Mouse (Mus musculus): ENCODE results near the gene Herc1. TPM values are rescaled to one million over a fixed set of nuclear protein-coding genes. Genes with fewer than 3 reads are reported as not detected.

Gene Herc1
- polyA plus RNA-seq, 1 experiment: 9.9 TPM

GRCm38 (mm10) chr9:66347405-66348035 lies 2.7 kb upstream of the Herc1 start:
- TF ChIP-seq SRF (IDR thresholded peaks at IDR 0.05; ENCODE audit: control insufficient read depth, insufficient read length, low read depth) (no peak), REST (IDR thresholded peaks at IDR 0.05; ENCODE audit: insufficient read depth, insufficient read length) (no peak), POLR2A (IDR thresholded peaks at IDR 0.05; ENCODE audit: insufficient read length, low read depth) (no peak), USF1 (IDR thresholded peaks at IDR 0.05; ENCODE audit: low read depth) (no peak), POLR2AphosphoS2 (IDR thresholded peaks at IDR 0.05; ENCODE audit: insufficient read length, low read depth) (no peak), E2F4 (IDR thresholded peaks at IDR 0.05; ENCODE audit: insufficient read depth) (no peak), CEBPB (IDR thresholded peaks at IDR 0.05; ENCODE audit: insufficient read depth, poor library complexity, severe bottlenecking) (no peak), MYOG (IDR thresholded peaks at IDR 0.05; ENCODE audit: control insufficient read depth in 1 of 3, insufficient read depth in 1 of 3, insufficient read length in 2 of 3, low read depth in 2 of 3) (no peak), MYOD1 (IDR thresholded peaks at IDR 0.05; ENCODE audit: control insufficient read depth in 1 of 3, insufficient read length in 2 of 3, low read depth in 2 of 3) (no peak), MAX (IDR thresholded peaks at IDR 0.05; ENCODE audit: low read depth) (no peak), TCF3 (IDR thresholded peaks at IDR 0.05; ENCODE audit: insufficient read length, low read depth) (no peak), TCF12 (IDR thresholded peaks at IDR 0.05; ENCODE audit: insufficient read depth, poor library complexity, severe bottlenecking) (no peak)
- Histone ChIP-seq H3ac (ENCODE audit: control insufficient read depth, insufficient read length) (no peak overlapping the region), H3K27me3 (ENCODE audit: control insufficient read depth, insufficient read depth, insufficient read length) (no peaks in the 10 kb centered on the region), H3K4me2 (ENCODE audit: low read depth) (peak overlapping the region; percentile 5), H3K36me3 (ENCODE audit: control insufficient read depth, insufficient read depth) (no peaks in the 10 kb centered on the region), H3K4me3 (no peak overlapping the region), H3K79me2 (ENCODE audit: control insufficient read depth, insufficient read depth) (peaks cover 19% of the 10 kb centered on the region)

- TF ChIP-seq SRF (IDR thresholded peaks at IDR 0.05; ENCODE audit: control insufficient read depth, insufficient read length, low read depth) (no peak), MYOD1 (IDR thresholded peaks at IDR 0.05; ENCODE audit: control insufficient read depth in 1 of 3, insufficient read length in 2 of 3, low read depth in 2 of 3) (no peak), TCF12 (IDR thresholded peaks at IDR 0.05; ENCODE audit: insufficient read depth, poor library complexity, severe bottlenecking) (no peak), POLR2AphosphoS2 (IDR thresholded peaks at IDR 0.05; ENCODE audit: insufficient read length, low read depth) (no peak), REST (IDR thresholded peaks at IDR 0.05; ENCODE audit: insufficient read depth, insufficient read length) (no peak), TCF3 (IDR thresholded peaks at IDR 0.05; ENCODE audit: insufficient read length, low read depth) (no peak), POLR2A (IDR thresholded peaks at IDR 0.05; ENCODE audit: insufficient read length, low read depth) (no peak), MYOG (IDR thresholded peaks at IDR 0.05; ENCODE audit: control insufficient read depth in 1 of 3, insufficient read depth in 1 of 3, insufficient read length in 2 of 3, low read depth in 2 of 3) (no peak), E2F4 (IDR thresholded peaks at IDR 0.05; ENCODE audit: insufficient read depth) (no peak), MAX (IDR thresholded peaks at IDR 0.05; ENCODE audit: low read depth) (no peak), CEBPB (IDR thresholded peaks at IDR 0.05; ENCODE audit: insufficient read depth, poor library complexity, severe bottlenecking) (no peak), USF1 (IDR thresholded peaks at IDR 0.05; ENCODE audit: low read depth) (no peak)
- Histone ChIP-seq H3K4me2 (ENCODE audit: low read depth) (peak overlapping the region; percentile 77), H3K4me3 (peak overlapping the region; percentile 80), H3ac (ENCODE audit: control insufficient read depth, insufficient read length) (peak overlapping the region; percentile 92), H3K79me2 (ENCODE audit: control insufficient read depth, insufficient read depth) (peaks cover 37% of the 10 kb centered on the region), H3K27me3 (ENCODE audit: control insufficient read depth, insufficient read depth, insufficient read length) (no peaks in the 10 kb centered on the region), H3K36me3 (ENCODE audit: control insufficient read depth, insufficient read depth) (no peaks in the 10 kb centered on the region)
These were observed 948 bp upstream of the Herc1 start for GRCm38 (mm10) chr9:66349144-66349859.

DNA sequence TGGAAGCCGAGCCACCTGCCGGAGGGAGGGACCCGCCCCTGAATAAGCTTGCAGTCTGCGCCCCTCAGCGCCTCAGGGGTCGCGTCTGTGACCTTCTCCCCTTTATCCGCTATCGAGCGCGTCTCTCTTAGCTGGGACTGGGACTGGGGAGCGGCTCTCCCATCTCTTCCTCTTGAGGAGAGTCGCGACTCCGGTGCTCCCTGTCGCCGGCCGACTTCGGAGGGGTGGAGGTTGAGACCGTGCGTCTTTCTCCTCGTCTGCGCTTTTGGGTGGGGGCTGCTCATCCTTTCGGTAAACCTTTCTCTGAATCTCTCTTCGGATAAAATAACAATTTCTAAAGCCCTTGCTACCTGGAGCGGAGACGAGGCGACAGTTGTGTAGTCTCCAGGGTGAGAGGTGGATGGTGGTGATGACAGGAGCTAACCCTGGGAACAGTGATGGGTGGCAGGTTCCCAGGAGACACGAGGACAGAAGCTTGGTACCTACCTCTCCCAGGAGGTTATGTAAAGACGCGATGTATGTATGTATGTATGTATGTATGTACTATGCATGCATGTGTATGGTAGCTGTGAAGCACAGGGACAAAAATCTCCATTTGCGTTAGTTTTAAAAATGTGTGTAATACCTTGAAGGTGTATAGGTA lies 659 bp downstream of the Herc1 start:
- H3ac ChIP-seq (ENCODE audit: control insufficient read depth, insufficient read length): peak overlapping the region; percentile 92
- peak overlapping the region; percentile 80 for H3K4me3 ChIP-seq
- peaks cover 53% of the 10 kb centered on the region for H3K79me2 ChIP-seq (ENCODE audit: control insufficient read depth, insufficient read depth)
- TF ChIP-seq CEBPB (IDR thresholded peaks at IDR 0.05; ENCODE audit: insufficient read depth, poor library complexity, severe bottlenecking): no peak
- no peak for TF ChIP-seq REST (IDR thresholded peaks at IDR 0.05; ENCODE audit: insufficient read depth, insufficient read length)
- no peak for TF ChIP-seq USF1 (IDR thresholded peaks at IDR 0.05; ENCODE audit: low read depth)
- no peak for TF ChIP-seq MAX (IDR thresholded peaks at IDR 0.05; ENCODE audit: low read depth)
- TF ChIP-seq POLR2A (IDR thresholded peaks at IDR 0.05; ENCODE audit: insufficient read length, low read depth): no peak
- no peak for TF ChIP-seq SRF (IDR thresholded peaks at IDR 0.05; ENCODE audit: control insufficient read depth, insufficient read length, low read depth)
- TF ChIP-seq E2F4 (IDR thresholded peaks at IDR 0.05; ENCODE audit: insufficient read depth): no peak
- TF ChIP-seq POLR2AphosphoS2 (IDR thresholded peaks at IDR 0.05; ENCODE audit: insufficient read length, low read depth): no peak
- TF ChIP-seq MYOD1 (IDR thresholded peaks at IDR 0.05; ENCODE audit: control insufficient read depth in 1 of 3, insufficient read length in 2 of 3, low read depth in 2 of 3): no peak
- no peak for TF ChIP-seq MYOG (IDR thresholded peaks at IDR 0.05; ENCODE audit: control insufficient read depth in 1 of 3, insufficient read depth in 1 of 3, insufficient read length in 2 of 3, low read depth in 2 of 3)
- TF ChIP-seq TCF12 (IDR thresholded peaks at IDR 0.05; ENCODE audit: insufficient read depth, poor library complexity, severe bottlenecking): no peak
- TF ChIP-seq TCF3 (IDR thresholded peaks at IDR 0.05; ENCODE audit: insufficient read length, low read depth): no peak
- H3K27me3 ChIP-seq (ENCODE audit: control insufficient read depth, insufficient read depth, insufficient read length): no peaks in the 10 kb centered on the region
- H3K36me3 ChIP-seq (ENCODE audit: control insufficient read depth, insufficient read depth): no peaks in the 10 kb centered on the region
- H3K4me2 ChIP-seq (ENCODE audit: low read depth): peak overlapping the region; percentile 87

- H3K36me3 ChIP-seq (ENCODE audit: control insufficient read depth, insufficient read depth): no peaks in the 10 kb centered on the region
- no peak overlapping the region for H3K4me3 ChIP-seq
- peaks cover 71% of the 10 kb centered on the region for H3K79me2 ChIP-seq (ENCODE audit: control insufficient read depth, insufficient read depth)
- no peak for TF ChIP-seq SRF (IDR thresholded peaks at IDR 0.05; ENCODE audit: control insufficient read depth, insufficient read length, low read depth)
- TF ChIP-seq POLR2A (IDR thresholded peaks at IDR 0.05; ENCODE audit: insufficient read length, low read depth): no peak
- no peak for TF ChIP-seq TCF12 (IDR thresholded peaks at IDR 0.05; ENCODE audit: insufficient read depth, poor library complexity, severe bottlenecking)
- TF ChIP-seq TCF3 (IDR thresholded peaks at IDR 0.05; ENCODE audit: insufficient read length, low read depth): no peak
- no peak for TF ChIP-seq USF1 (IDR thresholded peaks at IDR 0.05; ENCODE audit: low read depth)
- no peak for TF ChIP-seq REST (IDR thresholded peaks at IDR 0.05; ENCODE audit: insufficient read depth, insufficient read length)
- no peak for TF ChIP-seq POLR2AphosphoS2 (IDR thresholded peaks at IDR 0.05; ENCODE audit: insufficient read length, low read depth)
- no peak for TF ChIP-seq CEBPB (IDR thresholded peaks at IDR 0.05; ENCODE audit: insufficient read depth, poor library complexity, severe bottlenecking)
- no peak for TF ChIP-seq MYOD1 (IDR thresholded peaks at IDR 0.05; ENCODE audit: control insufficient read depth in 1 of 3, insufficient read length in 2 of 3, low read depth in 2 of 3)
- no peak for TF ChIP-seq MYOG (IDR thresholded peaks at IDR 0.05; ENCODE audit: control insufficient read depth in 1 of 3, insufficient read depth in 1 of 3, insufficient read length in 2 of 3, low read depth in 2 of 3)
- no peak for TF ChIP-seq E2F4 (IDR thresholded peaks at IDR 0.05; ENCODE audit: insufficient read depth)
- no peak for TF ChIP-seq MAX (IDR thresholded peaks at IDR 0.05; ENCODE audit: low read depth)
- H3ac ChIP-seq (ENCODE audit: control insufficient read depth, insufficient read length): no peak overlapping the region
- H3K27me3 ChIP-seq (ENCODE audit: control insufficient read depth, insufficient read depth, insufficient read length): no peaks in the 10 kb centered on the region
- H3K4me2 ChIP-seq (ENCODE audit: low read depth): no peak overlapping the region
These were observed 2.5 kb downstream of the Herc1 start for GRCm38 (mm10) chr9:66352704-66353103.
